Mouse (Mus musculus): ENCODE measurements around the gene Add3. TPM values are rescaled to one million over a fixed set of nuclear protein-coding genes. Genes with fewer than 3 reads are reported as not detected.

Add3 gene
- polyA plus RNA-seq, 1 experiment = 40.8 TPM

Other genes starting within 250 kb of the Add3 start
- 44.5 and 47.0 TPM in 2 replicates for gene Xpnpep1, start 100.2 kb upstream of the Add3 start, polyA plus RNA-seq (2012; ENCODE audit: insufficient read depth, insufficient read length, missing spikeins)
- 20.9 and 37.2 TPM in 2 replicates for gene Mxi1, start 170.1 kb downstream of the Add3 start, polyA plus RNA-seq (2012; ENCODE audit: insufficient read depth, insufficient read length, missing spikeins)
- not detected in 2 replicates for gene Gm10197, start 231.3 kb downstream of the Add3 start, polyA plus RNA-seq (2012; ENCODE audit: insufficient read depth, insufficient read length, missing spikeins)